Mouse (Mus musculus): ENCODE results near the gene Ern1. TPM values are rescaled to one million over a fixed set of nuclear protein-coding genes. Genes with fewer than 3 reads are reported as not detected.

Ern1 gene
- polyA plus RNA-seq, 1 experiment from 2014 or later: 2.9 TPM

GRCm38 (mm10) chr11:106351253-106351652 is 136.4 kb downstream of the Ern1 start:
- Histone ChIP-seq H3K4me1 (ENCODE audit: control insufficient read depth, insufficient read depth, low read length) (no peaks in the 10 kb centered on the region), H3K27ac (ENCODE audit: low read depth, low read length) (no peak overlapping the region), H3K9ac (ENCODE audit: low read length) (no peak overlapping the region), H3K4me2 (ENCODE audit: low read length) (no peak overlapping the region), H3K9me3 (replicated peaks; ENCODE audit: control insufficient read depth, low read length) (no peaks in the 10 kb centered on the region), H3K27me3 (replicated peaks; ENCODE audit: control insufficient read depth, insufficient read depth, low read length) (no peaks in the 10 kb centered on the region), H3K4me3 (ENCODE audit: low read depth, low read length) (no peak overlapping the region), H3K36me3 (ENCODE audit: control insufficient read depth, insufficient read depth, low read length) (no peaks in the 10 kb centered on the region)
- 58% methylated on average over 3 of the region's 3 CpGs for WGBS
- ATAC-seq (no peak), DNase-seq (ENCODE audit: low spot score) (no peak)

DNA sequence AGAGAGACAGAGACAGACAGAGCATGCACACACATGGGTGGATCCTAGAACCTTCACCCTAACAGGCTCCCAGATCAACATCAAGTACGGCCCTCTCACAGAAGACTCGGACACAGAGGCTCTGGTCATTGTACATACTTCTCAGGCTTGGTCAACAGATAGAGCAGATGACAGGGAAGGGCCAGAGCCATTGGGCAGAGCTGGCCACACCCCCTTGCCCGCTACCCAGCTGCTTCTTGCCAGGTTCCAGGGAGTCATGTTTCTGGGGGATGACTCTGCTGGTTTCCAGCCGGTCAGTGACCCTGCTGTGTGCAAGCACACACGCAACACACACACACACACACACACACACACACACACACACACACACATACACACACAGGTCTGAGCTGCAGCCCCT is 136.8 kb downstream of the Ern1 start:
- Histone ChIP-seq H3K4me1 (ENCODE audit: control insufficient read depth, insufficient read depth, low read length) (no peaks in the 10 kb centered on the region), H3K4me3 (ENCODE audit: low read depth, low read length) (no peak overlapping the region), H3K9me3 (replicated peaks; ENCODE audit: control insufficient read depth, low read length) (no peaks in the 10 kb centered on the region), H3K9ac (ENCODE audit: low read length) (no peak overlapping the region), H3K27ac (ENCODE audit: low read depth, low read length) (no peak overlapping the region), H3K27me3 (replicated peaks; ENCODE audit: control insufficient read depth, insufficient read depth, low read length) (no peaks in the 10 kb centered on the region), H3K4me2 (ENCODE audit: low read length) (no peak overlapping the region), H3K36me3 (ENCODE audit: control insufficient read depth, insufficient read depth, low read length) (no peaks in the 10 kb centered on the region)
- DNase-seq (ENCODE audit: low spot score) (no peak), ATAC-seq (no peak)
- WGBS: 62% methylated on average over 5 of the region's 5 CpGs

DNA sequence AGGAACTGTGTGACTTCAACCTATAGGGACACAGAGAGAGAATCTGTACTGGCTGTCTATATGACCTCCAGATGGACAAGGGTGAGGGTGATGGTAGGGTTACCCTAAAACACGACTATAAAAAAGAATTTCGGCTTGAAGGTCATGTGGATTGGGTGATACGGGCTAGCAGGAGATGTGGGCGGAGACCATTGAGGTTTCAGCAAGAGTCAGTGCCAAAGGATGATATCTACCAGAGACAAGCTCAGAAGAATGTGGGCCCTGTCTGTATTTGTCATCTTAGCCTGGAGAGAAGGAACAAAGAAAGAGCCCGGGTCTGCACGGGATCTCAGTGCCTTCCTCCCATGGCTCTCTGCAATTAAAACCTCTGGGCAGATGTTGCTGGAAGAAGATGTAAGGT is 137.9 kb downstream of the Ern1 start:
- no peaks in the 10 kb centered on the region for H3K36me3 ChIP-seq (ENCODE audit: control insufficient read depth, insufficient read depth, low read length)
- H3K4me1 ChIP-seq (ENCODE audit: control insufficient read depth, insufficient read depth, low read length): no peaks in the 10 kb centered on the region
- H3K9me3 ChIP-seq (replicated peaks; ENCODE audit: control insufficient read depth, low read length): no peaks in the 10 kb centered on the region
- H3K4me2 ChIP-seq (ENCODE audit: low read length): no peak overlapping the region
- no peaks in the 10 kb centered on the region for H3K27me3 ChIP-seq (replicated peaks; ENCODE audit: control insufficient read depth, insufficient read depth, low read length)
- no peak overlapping the region for H3K9ac ChIP-seq (ENCODE audit: low read length)
- H3K4me3 ChIP-seq (ENCODE audit: low read depth, low read length): no peak overlapping the region
- no peak for ATAC-seq
- WGBS: 90% methylated on average over 6 of the region's 6 CpGs
- no peak for DNase-seq (ENCODE audit: low spot score)
- no peak overlapping the region for H3K27ac ChIP-seq (ENCODE audit: low read depth, low read length)

DNA sequence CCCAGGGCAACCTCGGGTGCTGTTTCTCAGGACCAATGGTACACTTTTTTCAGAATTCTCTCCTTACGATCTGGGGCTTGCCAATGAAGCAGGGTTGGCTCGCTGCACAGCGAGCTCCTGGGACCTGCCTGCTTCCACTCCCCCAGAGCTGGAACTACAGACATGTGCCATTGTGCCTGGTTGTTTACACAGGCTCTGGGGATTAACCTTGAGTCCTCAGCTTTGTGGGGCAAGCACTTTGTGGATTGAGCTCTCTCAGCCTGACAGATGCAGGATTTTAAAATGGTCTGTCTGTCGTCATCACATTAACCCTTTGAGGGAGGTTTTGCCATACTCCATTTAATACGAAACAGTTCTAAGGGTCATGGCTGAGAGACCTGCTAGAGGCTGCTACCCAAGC is 142.7 kb downstream of the Ern1 start:
- Histone ChIP-seq H3K36me3 (ENCODE audit: control insufficient read depth, insufficient read depth, low read length) (no peaks in the 10 kb centered on the region), H3K4me2 (ENCODE audit: low read length) (no peak overlapping the region), H3K9me3 (replicated peaks; ENCODE audit: control insufficient read depth, low read length) (no peaks in the 10 kb centered on the region), H3K27me3 (replicated peaks; ENCODE audit: control insufficient read depth, insufficient read depth, low read length) (no peaks in the 10 kb centered on the region), H3K4me3 (ENCODE audit: low read depth, low read length) (no peak overlapping the region), H3K27ac (ENCODE audit: low read depth, low read length) (no peak overlapping the region), H3K4me1 (ENCODE audit: control insufficient read depth, insufficient read depth, low read length) (no peaks in the 10 kb centered on the region), H3K9ac (ENCODE audit: low read length) (no peak overlapping the region)
- WGBS: 63% methylated on average over 6 of the region's 6 CpGs
- DNase-seq (ENCODE audit: low spot score): peak; percentile 11
- no peak for ATAC-seq

Other genes with a start within 250 kb of the Ern1 start
- gene Ftsj3, start 231.8 kb downstream of the Ern1 start, polyA plus RNA-seq (2014; fragmentation: Nextera tagmentation; extraction: Ambion mirVana): 34.6 and 35.8 TPM in 2 replicates
- gene Psmc5, start 231.7 kb downstream of the Ern1 start, polyA plus RNA-seq (2014; fragmentation: Nextera tagmentation; extraction: Ambion mirVana): 279 and 286 TPM in 2 replicates
- gene Smarcd2, start 214.9 kb downstream of the Ern1 start, polyA plus RNA-seq (2014; fragmentation: Nextera tagmentation; extraction: Ambion mirVana): 11.1 and 11.7 TPM in 2 replicates
- 0.05 and 0.22 TPM in 2 replicates for gene Tcam1, start 211.2 kb downstream of the Ern1 start, polyA plus RNA-seq (2014; fragmentation: Nextera tagmentation; extraction: Ambion mirVana)
- gene Gh, start 186.0 kb downstream of the Ern1 start, polyA plus RNA-seq (2014; fragmentation: Nextera tagmentation; extraction: Ambion mirVana): not detected in 2 replicates
- 0.79 and 0.95 TPM in 2 replicates for gene Cd79b, start 173.1 kb downstream of the Ern1 start, polyA plus RNA-seq (2014; fragmentation: Nextera tagmentation; extraction: Ambion mirVana)
- gene Scn4a, start 134.6 kb downstream of the Ern1 start, polyA plus RNA-seq (2014; fragmentation: Nextera tagmentation; extraction: Ambion mirVana): not detected in 2 replicates
- gene Prr29, start 122.4 kb downstream of the Ern1 start, polyA plus RNA-seq (2014; fragmentation: Nextera tagmentation; extraction: Ambion mirVana): not detected in 2 replicates
- 16.0 and 17.9 TPM in 2 replicates for gene Icam2, start 99.8 kb downstream of the Ern1 start, polyA plus RNA-seq (2014; fragmentation: Nextera tagmentation; extraction: Ambion mirVana)
- 11.9 and 17.6 TPM in 2 replicates for gene Tex2, start 125.6 kb upstream of the Ern1 start, polyA plus RNA-seq (2014; fragmentation: Nextera tagmentation; extraction: Ambion mirVana)

All from forebrain, embryonic 14.5 days (tissue).